Mouse (Mus musculus): Measurements from ENCODE around the gene Phpt1.

The Phpt1 gene

DNA sequence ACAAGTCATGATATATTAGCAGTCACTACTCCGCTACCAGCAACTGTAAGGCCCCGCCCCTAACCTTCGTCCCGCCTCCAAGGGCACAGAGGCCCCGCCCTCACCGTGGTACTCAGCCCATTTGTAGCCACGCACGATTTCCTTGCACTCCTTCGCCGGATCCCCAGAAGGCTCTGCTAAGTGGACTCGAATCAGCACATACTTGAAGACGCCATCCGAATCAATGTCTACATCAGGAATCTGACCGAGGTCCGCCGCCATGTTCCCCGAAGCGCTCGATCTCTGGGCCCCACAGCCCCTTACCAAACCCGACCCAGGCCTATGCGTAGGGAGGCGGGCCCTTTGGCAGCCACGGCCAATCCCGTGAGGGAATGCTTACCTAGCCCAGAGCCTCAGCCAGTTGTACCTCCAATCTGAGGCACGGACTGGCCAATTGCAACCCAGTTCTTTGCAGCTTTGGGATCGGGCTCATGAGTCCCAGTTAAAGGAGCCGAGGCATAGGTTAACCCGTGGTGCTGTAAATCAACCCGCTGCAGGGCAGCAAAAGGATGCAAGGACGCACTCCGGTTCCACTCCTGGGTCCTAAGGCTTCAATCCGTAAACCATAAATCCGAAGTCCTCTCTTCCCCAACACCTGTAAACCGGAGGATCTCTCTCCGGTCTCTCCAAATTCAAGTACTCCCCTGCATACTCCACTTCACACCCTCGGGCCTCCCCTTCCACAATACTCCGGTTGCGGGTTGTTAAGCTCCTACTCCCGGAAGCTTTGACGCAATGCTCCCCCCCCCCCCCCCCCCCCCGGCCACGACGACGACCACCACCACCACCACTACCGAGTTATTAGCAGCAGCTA is at the start of gene Phpt1, which contains the start of gene Mamdc4:
Phpt1 (minus strand) TSS at position 646 of the 853 bp plus-strand sequence.
Mamdc4 (minus strand) TSS at position 267 of the 853 bp plus-strand sequence.
- peak; percentile 92 for DNase-seq (ENCODE audit: low spot score)

DNA sequence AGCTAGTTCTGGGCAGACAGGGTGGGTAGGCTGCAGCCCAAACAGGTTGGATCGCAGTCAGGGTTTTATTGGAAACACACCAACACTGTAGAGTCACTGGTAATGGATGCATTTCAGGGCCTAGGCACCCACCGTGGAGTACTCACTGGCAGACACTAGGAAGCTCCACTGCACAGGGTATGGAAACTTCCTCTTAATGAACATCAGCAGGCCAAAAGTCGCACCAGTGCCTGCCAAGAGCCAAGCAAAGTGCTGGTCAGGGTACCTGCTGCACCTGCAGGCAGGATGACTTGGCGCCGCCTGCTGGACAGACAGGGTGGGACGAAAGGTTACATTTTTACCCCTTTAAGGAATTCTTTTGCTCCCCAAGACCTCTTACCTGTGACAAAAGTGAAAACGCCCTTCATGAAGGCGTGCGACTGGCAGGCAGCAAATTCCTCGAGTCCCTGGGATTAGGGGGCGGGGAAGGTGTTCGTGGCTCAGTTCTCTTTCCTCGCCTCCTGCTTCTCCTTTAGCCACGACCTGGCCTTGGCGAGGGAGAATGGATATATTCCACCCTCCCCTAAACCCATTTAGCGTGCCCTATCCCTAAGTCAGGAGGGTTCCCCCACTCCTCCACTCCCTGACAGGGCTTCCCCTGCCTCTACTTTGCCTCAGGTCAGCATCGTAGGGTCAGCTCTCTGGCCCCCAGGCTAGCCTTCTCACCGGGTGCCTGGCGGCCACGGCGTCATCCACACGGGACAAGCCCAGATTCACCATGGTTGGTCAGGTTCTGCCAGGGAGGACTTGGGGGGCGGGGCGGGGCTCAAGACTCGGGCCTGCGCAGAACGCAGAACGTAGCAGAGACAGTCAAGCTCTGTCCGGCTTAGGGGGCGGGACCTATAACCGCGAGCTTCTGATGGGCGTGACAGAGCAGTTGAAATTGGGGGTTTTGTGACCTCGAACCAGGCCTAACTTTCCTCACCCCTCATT is 46.5 kb upstream of the Phpt1 start, which contains the start of gene Tmem141:
Tmem141 (minus strand) TSS at position 777 of the 972 bp plus-strand sequence.
- peak; percentile 18 for DNase-seq (ENCODE audit: low spot score)

DNA sequence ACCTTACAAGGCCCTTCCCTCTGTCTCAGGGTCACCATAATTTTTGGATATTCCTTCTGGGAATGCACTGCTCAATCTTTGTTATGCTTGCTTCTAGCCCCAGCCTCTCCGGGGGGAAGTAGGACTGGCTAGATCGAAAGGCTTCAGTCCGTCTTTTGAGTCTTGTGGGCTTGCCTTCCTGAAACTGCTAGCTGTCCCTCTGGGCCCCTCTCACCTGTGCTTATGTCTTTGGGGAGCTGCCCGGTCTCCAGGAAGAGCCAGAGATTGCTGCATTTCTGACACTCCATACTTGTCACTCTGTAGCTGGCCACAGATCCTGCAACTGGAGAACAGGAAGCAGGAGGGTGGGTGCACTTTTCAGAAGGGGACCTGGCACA is 45.8 kb upstream of the Phpt1 start:
- no peak for DNase-seq (ENCODE audit: low spot score)

DNA sequence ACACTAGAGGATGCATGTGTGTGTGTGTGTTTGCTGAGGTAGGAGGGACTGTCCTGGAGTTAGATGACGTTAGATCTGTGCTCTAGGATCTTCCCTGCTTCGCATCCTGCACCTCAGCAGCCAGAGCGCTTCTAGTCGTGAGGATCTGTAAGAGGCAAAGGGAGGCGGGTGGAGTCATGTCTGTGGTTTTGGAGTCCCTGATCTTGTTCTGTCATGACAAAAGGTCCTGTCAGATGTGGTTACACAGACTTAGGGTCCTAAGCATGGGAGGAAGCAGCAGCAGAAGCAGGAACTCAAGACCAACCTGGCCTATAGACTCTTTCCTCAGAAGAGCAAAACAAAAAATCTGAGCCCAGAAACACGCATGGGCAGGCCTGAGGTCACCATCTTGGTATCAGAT is 45.4 kb upstream of the Phpt1 start:
- DNase-seq (ENCODE audit: low spot score), result no peak

DNA sequence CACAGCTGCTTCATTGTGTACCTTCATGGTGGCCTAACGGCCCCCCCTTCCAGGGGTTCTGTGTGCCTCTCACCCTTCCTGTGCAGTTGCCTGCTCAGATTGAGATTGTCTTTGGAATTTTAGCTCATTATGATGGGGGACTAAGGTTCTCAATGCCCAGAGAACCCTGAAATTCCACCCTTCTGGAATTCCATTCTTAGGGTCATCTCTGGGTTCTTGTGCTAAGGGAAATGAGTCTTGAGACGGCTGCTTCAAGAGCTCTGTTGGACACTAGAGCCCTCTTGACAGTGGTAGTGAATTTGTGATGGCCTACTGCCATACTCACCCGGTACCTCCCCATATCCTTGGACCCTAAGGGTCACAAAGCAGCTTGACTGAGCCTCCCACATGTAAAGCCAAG is 42.6 kb upstream of the Phpt1 start, which contains the start of gene Ccdc183:
Ccdc183 (minus strand) TSS at position 101 of the 400 bp plus-strand sequence.
- no peak for DNase-seq (ENCODE audit: low spot score)

DNA sequence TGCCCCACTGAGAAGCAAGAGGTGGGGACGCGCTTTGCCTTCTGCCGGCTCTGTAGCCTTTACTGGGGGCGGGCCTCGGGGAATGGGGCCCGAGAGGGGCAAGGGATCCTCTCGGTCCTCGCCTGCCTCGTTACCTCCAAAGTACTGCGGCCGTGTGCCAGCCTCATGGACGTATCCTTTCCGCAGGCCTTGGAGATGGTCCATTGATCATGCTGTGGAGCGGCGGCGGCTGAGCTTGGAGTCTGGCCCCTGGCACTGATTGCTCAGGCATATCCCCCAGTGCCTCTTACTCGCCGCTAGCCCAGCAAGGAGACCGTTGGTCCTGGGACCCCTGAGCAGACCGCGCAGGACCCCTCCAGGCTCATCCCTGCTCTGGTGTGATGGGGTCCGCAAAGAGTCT is 41.4 kb upstream of the Phpt1 start:
- no peak for DNase-seq (ENCODE audit: low spot score)

DNA sequence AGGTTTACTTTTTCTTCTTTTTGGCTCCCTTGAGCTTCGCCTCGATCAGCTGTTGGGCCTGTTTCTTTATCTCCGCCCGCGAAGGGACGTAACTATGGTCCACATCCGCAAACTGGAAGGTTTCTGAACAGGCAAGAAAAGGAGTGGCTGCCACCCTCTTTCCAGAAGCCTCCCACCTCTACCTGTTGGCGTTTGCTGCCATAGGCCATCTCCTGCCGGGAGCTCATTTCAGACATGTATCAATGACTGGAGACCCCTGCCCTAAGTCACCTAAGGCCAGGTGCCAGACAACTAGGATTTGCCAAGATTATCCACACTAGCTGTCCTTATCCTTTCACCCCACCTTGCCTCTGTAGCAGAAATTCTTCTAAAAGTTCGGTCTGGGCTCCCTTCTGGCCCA is 33.6 kb upstream of the Phpt1 start:
- DNase-seq (ENCODE audit: low spot score), result no peak

DNA sequence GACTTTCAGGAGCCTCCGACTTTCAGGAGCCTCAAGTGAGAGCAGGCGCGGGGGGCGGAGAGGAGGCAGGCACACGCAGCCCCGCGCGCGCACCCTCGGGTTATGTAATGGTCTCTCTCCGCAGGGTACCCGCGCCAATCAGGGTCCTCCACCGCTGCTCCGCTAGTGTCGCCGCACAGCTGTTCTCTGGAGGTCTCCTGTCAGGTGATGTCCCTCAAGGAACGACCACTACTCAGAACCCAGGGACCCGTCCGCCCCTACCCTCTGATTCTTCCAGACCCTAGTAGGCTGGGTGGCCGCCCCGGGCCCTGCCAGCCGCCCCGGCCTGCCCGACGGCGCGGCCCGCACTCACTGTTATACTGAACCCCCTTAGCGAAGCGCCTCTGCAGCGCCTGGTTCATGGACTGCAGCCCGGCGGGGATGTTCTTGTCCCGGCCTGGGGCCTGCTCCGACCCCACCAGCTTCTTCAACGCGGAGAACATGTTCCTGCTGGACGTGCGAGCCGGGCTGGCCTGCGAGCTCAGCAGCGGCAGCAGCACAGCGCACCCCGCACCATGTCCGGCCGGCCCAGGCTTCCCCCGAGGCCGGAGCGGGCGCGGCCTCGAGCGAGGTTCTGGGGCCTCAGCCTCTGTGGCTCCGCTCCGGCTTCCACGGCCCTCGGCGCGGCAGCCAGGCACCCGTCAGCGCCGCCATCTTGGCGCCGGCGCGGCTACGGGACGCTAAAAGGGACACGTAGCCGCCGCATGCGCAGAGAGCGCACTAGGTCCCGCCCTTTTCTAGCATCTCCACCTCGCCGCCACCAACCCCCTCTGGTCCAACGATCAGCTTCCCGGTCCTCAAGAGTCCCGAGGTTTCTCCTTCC is 33.0 kb upstream of the Phpt1 start, which contains the start of gene Rabl6:
Rabl6 (minus strand) TSS at position 761 of the 862 bp plus-strand sequence.
- DNase-seq (ENCODE audit: low spot score), result peak; percentile 76

DNA sequence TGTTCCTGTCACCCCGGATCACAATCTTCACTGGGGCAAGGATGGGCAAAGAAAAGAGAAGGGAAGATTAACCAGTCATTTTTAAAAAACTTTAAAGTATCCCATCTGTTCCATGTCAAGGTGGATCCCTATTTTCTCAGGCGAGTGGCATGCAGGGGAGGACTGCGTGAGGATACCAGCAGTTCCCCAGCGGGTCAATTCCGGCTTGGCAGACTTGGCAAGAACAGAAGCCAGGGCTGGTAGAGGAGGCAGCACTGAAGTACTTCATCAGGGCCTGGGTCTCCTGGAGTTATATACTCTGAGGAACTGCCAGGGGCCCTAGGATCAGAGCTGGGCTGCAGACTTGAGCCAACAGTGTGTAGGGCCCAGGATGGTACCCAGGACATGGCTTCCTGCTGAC is 27.5 kb upstream of the Phpt1 start:
- DNase-seq (ENCODE audit: low spot score), result no peak

DNA sequence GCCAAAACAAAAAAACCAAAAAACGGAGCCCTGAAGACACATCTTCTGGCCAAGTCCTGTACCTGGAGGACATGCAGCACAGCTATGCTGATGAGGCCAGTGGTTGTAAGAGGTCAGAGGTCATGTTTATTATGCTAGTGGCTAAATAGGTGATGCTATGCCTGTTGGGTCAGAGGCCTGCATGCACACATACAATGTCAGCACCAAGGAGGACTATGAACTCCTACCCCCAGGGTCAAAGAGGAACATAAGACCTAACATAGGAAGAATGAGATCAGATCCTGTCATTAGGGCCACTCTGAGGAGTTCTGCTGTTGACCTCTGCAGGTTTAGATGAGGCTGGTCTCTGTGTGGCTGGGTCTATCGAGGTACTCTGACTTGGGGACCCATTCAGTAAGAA is 25.0 kb upstream of the Phpt1 start:
- DNase-seq (ENCODE audit: low spot score), result no peak

DNA sequence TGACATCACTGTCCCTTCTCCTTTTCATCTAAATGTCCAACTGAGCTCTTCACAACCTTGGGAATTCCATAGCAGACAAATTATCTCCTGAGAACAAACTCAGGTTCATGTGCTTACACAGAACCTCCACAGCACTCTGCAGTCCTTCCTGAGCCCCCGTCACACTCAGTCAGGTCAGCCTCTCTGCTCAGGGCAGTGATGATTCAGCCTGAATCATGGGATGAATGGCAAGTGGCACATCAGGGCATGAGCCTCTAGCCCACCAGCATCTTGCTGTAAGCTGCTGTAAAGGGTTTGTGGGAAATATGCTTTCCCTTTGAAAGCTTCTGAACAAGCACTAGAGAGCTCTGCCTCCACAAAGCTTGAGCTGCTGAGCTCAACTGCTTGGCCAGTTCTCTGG is 23.7 kb upstream of the Phpt1 start:
- DNase-seq (ENCODE audit: low spot score), result no peak

DNA sequence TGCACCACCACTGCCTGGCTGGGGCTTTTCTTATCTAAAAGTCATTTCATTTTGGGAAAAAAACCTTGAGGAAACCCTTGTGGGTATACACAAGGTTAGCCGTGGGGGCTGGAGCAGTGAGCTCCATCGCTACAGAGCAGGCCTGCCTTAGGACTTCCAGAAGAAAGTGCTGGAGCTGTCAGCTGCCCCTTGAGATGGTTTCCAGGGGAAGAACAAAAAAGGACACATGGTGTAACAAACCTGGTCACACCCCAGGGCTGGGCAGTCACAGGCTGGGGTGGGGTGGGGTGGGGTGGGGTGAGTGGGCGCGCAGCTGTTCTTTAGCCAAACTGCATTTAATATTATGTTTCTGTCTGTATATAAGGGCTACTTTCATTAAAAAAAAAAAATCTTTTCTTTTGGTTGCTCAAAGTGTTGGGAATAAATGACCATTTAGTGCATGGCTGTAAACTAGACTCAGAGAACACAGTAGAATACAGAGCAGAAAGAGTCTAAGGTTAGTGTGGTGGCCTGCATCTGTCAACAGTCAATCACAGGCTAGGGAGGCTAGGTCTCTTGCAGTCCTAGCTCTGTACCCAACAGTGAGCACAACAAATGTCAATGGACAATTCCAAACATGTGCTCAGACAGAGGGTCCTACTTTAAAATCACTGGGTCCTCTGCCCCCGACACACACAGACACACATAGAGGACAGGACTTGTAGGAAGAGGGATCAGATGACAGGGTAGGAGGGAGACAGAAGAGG is 21.9 kb upstream of the Phpt1 start:
- no peak for DNase-seq (ENCODE audit: low spot score)

DNA sequence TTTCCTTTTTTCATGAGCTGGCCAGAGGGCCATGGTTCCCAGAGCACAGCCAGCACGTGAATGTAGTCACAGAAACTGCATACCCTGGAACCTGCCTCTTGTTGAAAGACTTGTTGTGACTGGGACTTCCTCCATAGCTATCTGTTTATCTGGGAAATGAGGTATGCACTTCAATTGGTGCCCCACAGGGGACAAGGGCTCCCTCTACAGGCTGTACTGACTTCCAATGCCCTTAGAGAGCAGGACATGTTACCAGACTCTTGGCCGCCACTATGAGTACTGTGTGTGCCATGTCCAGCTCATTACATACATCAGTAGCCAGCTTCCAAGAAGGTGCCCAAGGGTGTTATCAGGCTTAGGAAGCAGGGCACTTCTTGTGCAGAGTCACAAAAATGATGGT is 16.8 kb upstream of the Phpt1 start:
- no peak for DNase-seq (ENCODE audit: low spot score)

DNA sequence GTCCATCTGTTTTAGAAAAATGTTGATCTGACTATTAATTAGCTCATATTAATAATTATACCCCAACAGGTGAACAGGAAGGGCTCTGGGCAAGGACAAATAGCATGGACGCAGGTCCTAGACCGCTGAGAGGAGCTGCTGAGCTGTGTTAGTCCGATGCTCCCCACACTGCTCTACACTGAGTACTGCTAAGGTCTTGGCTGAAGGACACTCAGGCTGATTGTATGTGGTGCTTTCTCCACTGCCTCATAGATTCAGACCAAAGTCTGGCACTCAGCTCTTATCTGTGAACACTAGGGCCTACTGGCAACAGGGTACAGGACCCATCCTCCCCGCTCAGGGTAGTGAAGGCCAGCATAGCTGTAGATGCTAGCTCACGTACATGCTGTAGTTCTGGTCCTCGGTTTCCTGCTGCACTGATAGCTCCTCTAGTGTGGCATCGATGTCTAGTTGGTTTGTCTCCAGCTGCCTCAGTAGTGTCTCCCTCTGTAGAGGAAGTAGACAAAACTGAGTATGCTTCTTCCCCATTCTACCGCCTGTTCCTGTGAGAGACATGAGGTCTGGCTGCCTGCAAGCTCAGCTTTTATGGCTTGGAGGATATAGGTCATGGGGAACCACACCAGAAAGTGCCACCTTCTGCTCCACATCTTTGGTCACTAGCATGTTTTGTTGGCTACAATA is 13.3 kb upstream of the Phpt1 start:
- no peak for DNase-seq (ENCODE audit: low spot score)

DNA sequence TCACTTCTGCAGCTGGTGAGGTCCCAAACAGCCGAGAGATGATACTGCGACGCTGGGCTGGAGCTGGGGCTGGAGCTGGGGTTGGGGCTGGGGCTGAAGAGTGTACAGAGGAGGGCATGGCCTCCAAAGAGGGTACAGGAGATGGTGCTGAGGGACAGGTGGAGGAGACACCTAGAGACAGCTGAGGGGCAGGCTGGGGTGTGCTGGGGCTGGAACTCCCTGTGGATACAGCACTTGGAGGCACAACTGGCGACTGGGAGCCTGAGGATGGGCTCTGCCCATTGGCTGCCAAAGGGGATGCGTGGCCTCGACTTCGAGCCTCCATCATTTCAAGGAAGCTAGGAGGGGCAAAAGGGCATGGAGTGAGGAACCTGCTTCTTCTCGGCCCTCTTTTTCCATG is 12.3 kb upstream of the Phpt1 start:
- no peak for DNase-seq (ENCODE audit: low spot score)

DNA sequence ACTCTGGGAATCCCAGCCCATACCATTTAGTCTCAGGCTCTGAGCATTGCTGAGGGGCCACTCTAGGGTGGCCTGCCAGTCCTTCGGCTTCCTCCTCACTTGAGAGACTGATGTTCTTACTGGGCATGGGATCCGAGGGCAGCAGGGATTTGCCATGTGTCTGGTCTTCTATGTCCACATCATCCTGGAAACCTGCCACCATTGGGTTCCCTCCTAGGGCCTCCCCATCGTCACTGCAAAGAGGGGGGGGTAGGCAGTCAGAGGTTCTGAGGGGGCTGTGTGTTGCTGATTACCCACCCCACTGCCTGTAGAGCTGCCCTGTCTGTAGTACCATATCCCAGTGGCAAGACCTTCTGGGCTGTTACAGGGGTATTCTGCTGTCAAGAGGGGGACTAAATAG is 10.6 kb upstream of the Phpt1 start:
- DNase-seq (ENCODE audit: low spot score), result no peak

DNA sequence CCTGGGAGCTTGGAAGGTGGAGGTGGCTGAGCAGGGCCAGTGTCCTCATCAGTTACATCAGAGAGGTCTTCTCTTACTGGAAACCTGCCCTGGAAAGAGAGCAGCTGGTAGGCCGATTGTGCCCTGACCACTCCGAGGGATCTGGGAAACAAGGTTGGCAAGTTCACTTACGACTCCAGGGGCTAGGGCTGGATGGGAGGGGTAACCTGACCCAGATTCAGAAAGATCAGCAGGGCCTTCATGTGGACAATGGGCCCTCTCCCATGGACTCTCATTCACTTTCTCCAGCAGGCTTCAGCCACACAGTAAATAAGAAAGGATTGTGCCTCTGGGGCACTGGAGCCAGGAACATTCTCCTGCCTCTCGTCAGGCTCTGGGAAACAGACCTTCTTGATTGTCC is 9.8 kb upstream of the Phpt1 start:
- no peak for DNase-seq (ENCODE audit: low spot score)

DNA sequence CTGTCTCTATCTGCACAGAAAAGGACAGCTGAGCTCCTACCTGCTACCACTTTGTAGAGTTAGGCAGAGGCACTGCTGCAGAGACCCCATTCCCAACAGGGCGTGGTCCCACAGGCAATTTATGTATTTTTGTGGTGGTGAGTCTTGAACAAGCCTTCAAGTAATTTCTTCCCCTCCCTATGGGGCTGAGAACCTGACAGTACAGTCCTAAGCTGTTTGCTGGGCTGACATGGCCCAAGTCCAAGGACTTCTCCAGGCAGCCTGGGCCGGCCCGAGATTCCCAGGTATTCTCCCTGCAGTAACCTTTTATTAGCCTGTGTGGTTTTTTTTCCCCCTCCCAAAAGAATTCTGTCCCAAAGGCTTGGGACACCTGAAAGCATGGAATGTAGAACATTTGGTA is 9.1 kb upstream of the Phpt1 start:
- no peak for DNase-seq (ENCODE audit: low spot score)

DNA sequence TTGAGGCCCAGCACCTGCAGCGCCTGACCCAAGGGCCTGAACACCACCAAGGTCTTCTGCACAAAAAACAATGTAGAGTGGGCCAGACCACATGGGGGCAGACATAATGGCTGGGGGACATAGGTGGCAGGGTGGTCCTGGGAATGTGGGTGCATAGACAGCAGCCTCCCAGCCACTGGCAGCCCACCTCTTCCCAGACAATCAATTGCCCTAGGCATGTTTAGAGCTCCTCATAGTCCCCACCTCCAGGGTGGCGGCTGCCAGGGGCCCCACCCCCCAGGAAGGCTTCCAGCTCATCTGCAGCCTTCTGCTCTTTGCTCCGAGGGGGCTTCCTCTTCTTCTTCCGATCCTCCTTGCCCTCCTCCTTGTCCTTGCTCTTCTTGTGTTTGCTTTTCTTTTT is 8.5 kb upstream of the Phpt1 start:
- no peak for DNase-seq (ENCODE audit: low spot score)

DNA sequence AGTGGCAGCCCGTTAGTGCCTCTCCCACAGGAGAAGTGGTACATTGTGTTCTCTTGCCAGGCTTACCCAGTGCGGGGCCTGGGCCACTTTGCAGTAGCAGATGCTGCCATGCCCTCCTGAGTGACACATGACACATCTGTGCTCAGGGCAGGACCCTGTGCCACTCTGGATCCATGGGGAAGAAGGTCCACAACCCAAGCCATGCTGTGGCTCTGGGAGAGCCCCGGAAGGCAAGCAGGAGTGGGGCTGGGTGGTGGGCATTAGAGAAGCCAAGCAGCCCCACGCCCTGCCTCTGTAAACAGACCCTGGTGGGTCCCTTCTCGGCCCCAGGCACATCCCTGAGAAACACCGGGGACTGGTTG is 8.1 kb upstream of the Phpt1 start:
- no peak for DNase-seq (ENCODE audit: low spot score)

Data from spleen, adult 12 weeks (tissue).